Mouse (Mus musculus) thymus, postnatal 4 days (tissue): ENCODE results near the gene Prkcb.
"Not testable (repeated sequence)": the region's sequence is repeated elsewhere in the genome, so short reads cannot be mapped to it uniquely, and the experiment has no call there.

Experiments
- DNase-seq: peaks from one replicate; pipeline ENCODE4 v3.0.0; 2021

Prkcb gene

GRCm38 (mm10) chr7:122288605-122289242 is at the start of gene Prkcb:
Prkcb (plus strand) TSS chr7:122288751.
- DNase-seq: peak; percentile 96

GRCm38 (mm10) chr7:122238939-122239338 is 49.6 kb upstream of the Prkcb start:
- DNase-seq: no peak

- DNase-seq: no peak
Measured at GRCm38 (mm10) chr7:122240413-122241119, 48.0 kb upstream of the Prkcb start.

GRCm38 (mm10) chr7:122242260-122242659 is 46.3 kb upstream of the Prkcb start:
- peak; percentile 53 for DNase-seq

GRCm38 (mm10) chr7:122242744-122243143 is 45.8 kb upstream of the Prkcb start:
- not testable (repeated sequence) for DNase-seq

- no peak for DNase-seq
Measured at GRCm38 (mm10) chr7:122244166-122244565, 44.4 kb upstream of the Prkcb start.

- DNase-seq: no peak
Measured at GRCm38 (mm10) chr7:122244584-122244983, 44.0 kb upstream of the Prkcb start.

GRCm38 (mm10) chr7:122245976-122246375 is 42.6 kb upstream of the Prkcb start:
- no peak for DNase-seq

GRCm38 (mm10) chr7:122247254-122247864 is 41.2 kb upstream of the Prkcb start:
- DNase-seq: peak; percentile 47

- DNase-seq: no peak
Measured at GRCm38 (mm10) chr7:122249321-122249821, 39.2 kb upstream of the Prkcb start.

GRCm38 (mm10) chr7:122251197-122252011 is 37.1 kb upstream of the Prkcb start:
- peak; percentile 87 for DNase-seq

- DNase-seq: no peak
Measured at GRCm38 (mm10) chr7:122256722-122257121, 31.8 kb upstream of the Prkcb start.

GRCm38 (mm10) chr7:122258521-122258920 is 30.0 kb upstream of the Prkcb start:
- DNase-seq: no peak

- DNase-seq: no peak
Measured at GRCm38 (mm10) chr7:122260055-122260602, 28.4 kb upstream of the Prkcb start.

GRCm38 (mm10) chr7:122268983-122269486 is 19.5 kb upstream of the Prkcb start:
- no peak for DNase-seq

- DNase-seq: no peak
Measured at GRCm38 (mm10) chr7:122272334-122272733, 16.2 kb upstream of the Prkcb start.

- no peak for DNase-seq
Measured at GRCm38 (mm10) chr7:122279580-122279979, 9.0 kb upstream of the Prkcb start.

- no peak for DNase-seq
Measured at GRCm38 (mm10) chr7:122280334-122280733, 8.2 kb upstream of the Prkcb start.

- no peak for DNase-seq
Measured at GRCm38 (mm10) chr7:122282584-122282983, 6.0 kb upstream of the Prkcb start.

GRCm38 (mm10) chr7:122287217-122287616 is 1.3 kb upstream of the Prkcb start:
- peak; percentile 49 for DNase-seq

- DNase-seq: peak; percentile 82
Measured at GRCm38 (mm10) chr7:122289243-122290111, 926 bp downstream of the Prkcb start.
